Mouse (Mus musculus) ovary, adult 2 months (tissue): ENCODE measurements around the gene Il16. TPM values are rescaled to one million over a fixed set of nuclear protein-coding genes. Genes with fewer than 3 reads are reported as not detected.

Experiments
- polyA plus RNA-seq: library from polyadenylated mRNA; depleted of rRNA; stranded (reverse); fragments of >200 nt; gene quantifications from 2 replicates; pipeline ENCODE4 v1.2.3, GENCODE M21; 2012; rRNA removed

The Il16 gene
- polyA plus RNA-seq = 6.0 and 6.4 TPM in 2 replicates

GRCm38 (mm10) chr7:83745413-83746106 is at the start of gene Il16:
Il16 (minus strand) TSS chr7:83745726.

GRCm38 (mm10) chr7:83794705-83795104 is 49.2 kb upstream of the Il16 start, which contains the start of gene Cfap161:
Cfap161 (minus strand) TSS chr7:83794880.

GRCm38 (mm10) chr7:83631828-83632681 is 113.5 kb downstream of the Il16 start, which contains the start of gene Stard5:
Stard5 (plus strand) TSS chr7:83631959.

Other genes starting within 250 kb of the Il16 start
- gene Tmc3, start 160.8 kb downstream of the Il16 start, polyA plus RNA-seq = 0.20 and 0.66 TPM in 2 replicates
- 14.1 and 16.1 TPM in 2 replicates for gene Stard5, start 113.8 kb downstream of the Il16 start, polyA plus RNA-seq
- 2.2 and 2.3 TPM in 2 replicates for gene Cfap161, start 49.2 kb upstream of the Il16 start, polyA plus RNA-seq
- gene Tlnrd1, start 138.6 kb upstream of the Il16 start, polyA plus RNA-seq = 88.6 and 131 TPM in 2 replicates
- 12.6 and 15.3 TPM in 2 replicates for gene Mesd, start 138.7 kb upstream of the Il16 start, polyA plus RNA-seq